Mouse (Mus musculus) frontal cortex, adult 2 months (tissue): ENCODE measurements around the gene Hccs. TPM values are rescaled to one million over a fixed set of nuclear protein-coding genes. Genes with fewer than 3 reads are reported as not detected.
"Not testable (repeated sequence)": the region's sequence is repeated elsewhere in the genome, so short reads cannot be mapped to it uniquely, and the experiment has no call there.

Experiments used
- DNase-seq, 2 experiments: peaks; one replicate each; pipeline ENCODE4 v3.0.0; 2022; ENCODE audit warnings: low spot score in 1 of 2; ENCODE audit errors: extremely low spot score in 1 of 2
- polyA plus RNA-seq: library from polyadenylated mRNA; depleted of rRNA; stranded (reverse); fragments of >200 nt; gene quantifications from 2 replicates; pipeline ENCODE4 v1.2.3, GENCODE M21; 2012; rRNA removed

The Hccs gene
- polyA plus RNA-seq = 24.9 and 26.8 TPM in 2 replicates

DNA sequence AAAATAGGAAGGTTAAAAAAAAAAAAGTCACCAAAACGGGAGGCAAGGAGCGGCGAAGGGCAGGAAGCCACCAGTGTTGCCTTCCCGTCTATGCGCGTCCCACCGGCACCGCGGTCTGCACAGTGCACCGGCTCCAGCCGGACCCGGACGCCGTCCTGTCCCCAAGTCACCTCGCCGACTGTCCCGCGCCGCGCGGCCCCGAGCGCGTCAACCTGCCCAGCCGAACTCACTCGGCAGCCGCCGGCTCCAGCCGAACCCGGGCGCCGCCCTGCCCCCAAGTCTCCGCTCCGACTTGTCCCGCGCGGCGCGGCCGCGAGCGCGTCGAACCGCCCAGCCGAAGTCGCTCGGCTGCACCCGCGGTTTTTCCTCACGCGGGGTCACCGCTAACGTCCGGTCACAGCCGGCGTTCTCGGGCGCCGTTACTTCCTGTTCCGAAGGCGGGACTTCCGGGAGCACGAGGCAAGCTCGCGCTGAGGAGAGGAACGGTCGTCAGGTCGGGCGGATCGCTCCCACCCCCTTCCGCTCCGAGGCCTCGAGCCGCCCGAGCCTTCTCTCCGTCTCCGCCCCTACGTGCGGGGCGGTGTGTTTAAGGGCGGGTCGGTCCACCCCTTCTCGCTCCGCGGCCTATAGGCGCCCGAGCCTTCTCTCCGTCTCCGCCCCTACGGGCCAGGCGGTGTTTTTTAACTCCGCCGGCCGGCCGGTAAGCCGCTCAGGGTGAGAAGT is at the start of gene Hccs:
Gene Hccs, minus strand, starts transcription at position 428 of the 723 bp plus-strand sequence.
- peak; percentile 75 to 85 for DNase-seq

DNA sequence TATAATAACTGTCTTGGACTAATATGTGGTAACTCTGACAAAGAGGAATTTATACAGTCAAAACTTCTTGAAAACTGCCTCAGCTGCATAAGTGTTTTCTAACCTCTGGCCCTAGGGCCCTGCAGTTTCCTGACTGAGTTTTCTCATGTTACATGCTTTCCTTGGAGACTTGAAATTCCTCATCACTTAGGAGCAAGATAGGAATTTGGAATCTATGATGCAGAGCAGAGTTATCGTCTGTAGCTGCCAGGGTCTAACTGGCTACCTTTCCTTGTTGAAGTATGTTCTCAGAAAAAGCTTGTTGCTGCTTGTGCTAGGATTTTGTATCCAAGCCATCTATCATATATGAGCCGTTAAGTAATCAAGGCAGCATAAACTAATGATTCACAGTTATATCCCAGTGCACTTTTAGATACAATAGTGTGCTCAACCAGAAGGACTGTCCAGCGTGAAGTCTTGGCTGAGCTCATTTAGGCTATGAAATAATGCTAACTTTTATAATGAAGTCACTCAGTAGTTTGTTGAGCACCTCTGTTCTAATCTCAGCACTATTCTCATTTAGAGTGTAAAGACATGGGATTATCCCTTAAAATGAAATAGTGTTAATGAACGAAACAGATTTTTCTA is 37.1 kb upstream of the Hccs start:
- no peak for DNase-seq

DNA sequence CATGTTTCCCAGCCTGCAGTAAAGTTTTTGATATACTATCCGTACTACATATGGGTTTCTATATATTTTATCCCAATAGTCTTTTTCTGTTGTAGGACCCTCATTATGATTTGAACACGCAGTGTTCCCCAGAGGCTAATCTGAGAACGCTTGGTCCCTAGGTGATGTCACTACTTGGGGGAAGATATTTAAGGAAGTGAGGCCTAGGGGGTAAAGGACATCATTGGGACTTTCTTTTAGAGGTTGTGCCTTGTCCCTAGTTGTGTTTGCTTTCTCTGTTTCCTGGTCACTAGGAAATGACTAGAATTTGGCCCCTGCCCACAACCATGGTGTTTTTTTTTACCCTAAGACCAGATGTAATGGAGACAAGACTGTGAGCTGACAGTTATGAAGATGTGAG is 18.0 kb upstream of the Hccs start:
- DNase-seq = no peak

GRCm38 (mm10) chrX:169337559-169337958 is 17.4 kb upstream of the Hccs start:
- no peak for DNase-seq

GRCm38 (mm10) chrX:169332264-169332663 is 12.1 kb upstream of the Hccs start:
- DNase-seq = peak in 1 of 2 experiments; percentile 79

DNA sequence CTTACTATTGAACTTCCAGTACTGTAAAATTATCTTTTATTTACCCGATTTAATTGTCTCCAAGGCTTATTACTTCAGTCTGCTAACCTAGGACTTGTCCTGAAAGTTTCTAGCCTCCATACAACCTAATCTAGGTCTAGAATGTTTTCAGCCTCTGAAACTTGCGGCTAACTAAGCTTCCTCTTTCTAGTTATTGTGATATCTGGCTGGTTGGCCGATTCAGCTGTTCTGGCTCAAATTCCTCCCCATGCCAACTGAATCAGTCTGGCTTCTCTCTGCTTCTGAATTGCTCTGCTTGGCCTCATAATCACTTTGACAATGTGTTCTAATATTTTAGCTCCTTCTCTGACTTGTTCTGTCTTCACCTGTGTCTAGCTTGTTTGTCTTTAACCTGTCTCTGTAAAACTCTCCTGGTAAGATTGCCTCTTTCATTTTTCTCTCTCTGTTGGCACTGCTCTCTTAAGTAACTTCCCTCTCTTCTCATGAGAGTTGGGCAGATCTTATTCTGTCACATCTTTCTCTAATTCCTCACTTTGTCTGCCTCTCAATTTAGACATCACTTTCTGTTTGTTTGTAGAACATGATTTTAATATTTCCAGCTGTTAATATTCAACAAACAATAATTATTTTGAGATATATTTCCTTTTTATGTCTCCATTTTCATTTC is 5.9 kb upstream of the Hccs start:
- DNase-seq = no peak

DNA sequence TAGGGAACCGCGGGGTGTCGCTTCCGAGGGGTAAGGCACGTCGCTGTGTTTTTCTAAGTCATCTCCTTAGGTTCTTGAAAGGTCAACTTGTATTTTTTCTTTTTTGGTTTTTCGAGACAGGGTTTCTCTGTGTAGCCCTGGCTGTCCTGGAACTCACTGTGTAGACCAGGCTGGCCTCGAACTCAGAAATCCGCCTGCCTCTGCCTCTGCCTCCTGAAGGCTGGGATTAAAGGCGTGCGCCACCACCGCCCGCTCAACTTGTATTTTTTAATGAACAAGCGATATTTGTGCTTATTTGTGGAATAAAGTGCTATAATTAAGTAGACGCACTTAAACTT is 465 bp upstream of the Hccs start:
- not testable (repeated sequence) for DNase-seq

DNA sequence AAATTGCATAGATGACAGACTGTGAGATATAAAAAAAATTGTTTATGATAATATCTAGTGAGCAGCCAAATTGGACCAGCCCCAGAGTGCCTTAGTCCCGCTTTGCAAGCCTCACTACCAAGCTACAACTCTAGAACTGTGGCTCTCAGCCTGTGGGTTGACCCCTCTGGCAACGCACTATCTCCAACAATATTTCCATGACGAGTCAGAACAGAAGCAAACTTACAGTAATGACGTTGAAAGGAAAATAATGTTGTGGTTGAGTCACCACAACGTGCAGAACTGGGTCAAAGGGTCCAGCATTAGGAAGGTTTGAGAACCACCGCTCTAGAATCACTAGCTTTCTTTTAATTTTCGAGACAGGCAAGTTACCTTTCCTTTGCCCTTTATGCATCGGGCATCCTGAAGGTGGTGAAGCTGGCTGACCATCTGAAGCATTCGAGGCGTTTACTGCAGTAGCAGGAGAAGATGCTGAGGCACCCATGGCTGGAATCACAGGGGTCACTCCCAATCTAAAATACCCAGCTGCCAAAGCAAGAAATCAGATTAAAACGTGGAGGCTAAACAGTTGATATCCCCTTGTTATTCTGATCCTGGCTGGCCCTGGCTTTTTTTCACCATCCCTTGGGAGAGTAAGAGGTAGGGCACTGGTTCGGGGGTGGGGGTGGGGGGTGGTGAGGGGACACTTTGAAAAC is 959 bp downstream of the Hccs start:
- DNase-seq = no peak

DNA sequence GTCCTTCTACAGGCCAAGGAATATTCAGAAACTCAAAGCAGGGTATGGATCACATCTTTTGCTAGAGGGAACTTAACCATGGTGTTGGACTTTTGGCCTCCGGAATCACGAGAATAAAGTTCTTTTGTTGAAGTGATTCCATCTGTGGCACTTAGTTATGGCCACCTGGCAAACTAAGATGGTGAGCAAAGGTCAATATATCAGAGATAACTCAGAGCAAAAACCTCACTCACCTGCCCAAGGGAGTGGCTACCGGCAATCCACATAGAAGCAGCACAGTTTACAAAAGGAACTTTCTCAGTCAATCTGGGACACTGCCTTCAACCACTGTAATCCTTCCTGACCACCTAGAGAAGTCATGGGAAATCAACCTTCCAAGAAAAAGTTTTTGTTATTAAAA is 11.6 kb downstream of the Hccs start:
- DNase-seq = no peak

DNA sequence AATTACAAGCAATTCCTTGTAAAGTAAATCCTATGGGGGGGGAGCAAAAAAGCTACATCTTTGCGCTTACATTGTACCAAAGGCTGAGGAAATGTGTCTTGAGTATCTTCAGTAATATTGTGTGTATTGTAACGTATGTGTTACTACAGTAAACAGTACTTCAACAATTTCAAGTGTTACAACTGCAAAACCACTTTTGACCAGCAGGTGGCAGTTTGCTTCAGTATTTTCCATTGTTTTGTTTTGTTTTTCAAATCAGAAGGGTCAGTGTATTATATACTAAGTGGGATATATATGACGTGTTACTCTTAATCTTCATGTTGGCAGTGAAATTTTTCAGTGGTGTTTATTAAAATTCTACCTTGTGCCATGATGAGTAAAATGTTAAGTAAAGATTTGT is 16.2 kb downstream of the Hccs start:
- peak in 1 of 2 experiments; percentile 46 for DNase-seq

DNA sequence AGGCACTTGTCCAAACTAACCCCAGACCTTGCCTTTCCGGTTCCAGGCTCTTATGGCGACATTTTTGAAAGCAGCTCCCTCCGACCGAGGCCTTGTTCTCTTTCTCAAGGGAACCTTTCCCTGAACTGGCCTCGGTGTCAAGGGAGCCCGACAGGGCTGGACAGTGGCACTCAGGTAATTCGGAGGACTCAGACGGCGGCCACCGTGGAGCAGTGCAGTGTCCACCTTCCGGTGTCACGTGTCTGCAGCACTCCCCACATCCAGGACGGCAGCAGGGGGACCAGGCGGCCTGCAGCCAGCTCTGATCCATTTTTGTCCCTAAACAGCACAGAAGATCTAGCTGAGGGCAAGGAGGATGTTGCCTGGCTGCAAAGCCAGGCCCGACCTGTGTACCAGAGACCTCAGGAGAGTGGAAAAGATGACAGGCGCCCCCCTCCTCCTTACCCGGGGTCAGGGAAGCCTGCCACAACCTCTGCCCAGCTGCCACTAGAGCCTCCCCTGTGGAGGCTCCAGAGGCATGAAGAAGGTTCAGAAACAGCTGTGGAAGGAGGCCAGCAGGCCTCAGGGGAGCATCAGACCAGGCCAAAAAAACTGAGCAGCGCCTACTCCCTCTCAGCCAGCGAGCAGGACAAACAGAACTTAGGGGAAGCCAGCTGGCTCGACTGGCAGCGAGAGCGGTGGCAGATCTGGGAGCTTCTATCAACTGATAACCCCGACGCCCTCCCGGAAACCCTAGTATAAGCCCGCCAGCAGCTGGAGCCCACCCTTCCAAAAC is 17.7 kb downstream of the Hccs start:
- DNase-seq = no peak

- DNase-seq = peak in 1 of 2 experiments; percentile 58
These were observed 20.6 kb downstream of the Hccs start for GRCm38 (mm10) chrX:169299579-169299978.

- no peak for DNase-seq
These were observed 56.6 kb downstream of the Hccs start for GRCm38 (mm10) chrX:169263433-169264172.

DNA sequence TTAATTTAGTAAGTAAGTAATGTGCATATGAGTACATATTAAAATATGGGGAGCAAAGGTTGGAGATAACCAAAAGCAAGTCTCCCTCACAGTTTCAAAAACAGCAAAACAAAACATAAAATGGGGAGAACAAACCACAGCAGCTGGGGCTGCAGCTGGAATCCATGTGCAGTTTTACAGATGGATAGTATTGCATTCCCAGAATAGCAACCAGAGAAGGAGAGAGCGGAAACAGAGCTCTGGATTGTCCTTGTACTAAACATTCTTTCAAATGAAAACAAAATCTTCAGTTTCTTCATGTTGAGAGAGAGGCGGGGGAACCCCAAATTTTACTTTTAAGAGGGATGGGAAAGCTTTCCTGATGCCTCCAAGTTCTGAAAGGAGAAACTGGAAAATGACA is 58.0 kb downstream of the Hccs start:
- DNase-seq = no peak

DNA sequence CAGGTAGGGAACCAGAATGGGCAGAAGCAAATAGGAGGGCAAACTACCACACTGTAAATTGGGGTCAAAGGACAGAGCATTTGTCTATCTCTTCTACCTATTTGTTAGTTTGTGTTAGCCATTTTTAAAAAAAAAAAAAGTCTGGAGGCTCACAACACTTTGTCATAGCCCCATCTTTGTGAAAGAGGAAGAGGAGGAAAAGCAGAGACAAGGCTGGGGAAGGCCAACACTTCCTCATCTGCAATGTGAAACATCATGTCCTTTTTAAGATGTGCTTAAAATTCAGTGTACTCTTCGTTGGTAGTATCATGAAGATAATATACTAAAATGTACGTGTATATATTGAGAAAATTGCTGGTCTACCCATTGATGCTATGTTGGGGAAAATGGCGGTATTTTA is 59.1 kb downstream of the Hccs start:
- no peak for DNase-seq

- DNase-seq = no peak
These were observed 63.4 kb downstream of the Hccs start for GRCm38 (mm10) chrX:169256741-169257140.

DNA sequence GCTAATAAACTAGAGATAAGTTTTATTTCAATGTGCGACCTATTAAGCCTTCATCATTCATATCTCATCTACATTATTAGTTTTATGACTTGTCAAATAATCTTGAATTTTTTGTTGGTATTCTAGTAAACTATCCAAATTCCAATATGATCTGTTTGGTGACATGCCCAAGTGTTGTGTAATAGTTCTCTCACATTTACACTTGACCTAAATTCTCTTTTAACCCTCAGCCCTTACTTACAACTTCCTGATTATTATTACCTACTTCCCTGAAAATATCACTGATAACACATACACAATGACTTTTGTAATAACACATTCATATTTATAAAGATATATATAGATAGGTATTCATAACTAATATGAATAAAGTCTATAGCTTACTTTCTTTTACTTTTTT is 64.3 kb downstream of the Hccs start:
- no peak for DNase-seq

- DNase-seq = no peak
These were observed 97.7 kb downstream of the Hccs start for GRCm38 (mm10) chrX:169222357-169223062.

DNA sequence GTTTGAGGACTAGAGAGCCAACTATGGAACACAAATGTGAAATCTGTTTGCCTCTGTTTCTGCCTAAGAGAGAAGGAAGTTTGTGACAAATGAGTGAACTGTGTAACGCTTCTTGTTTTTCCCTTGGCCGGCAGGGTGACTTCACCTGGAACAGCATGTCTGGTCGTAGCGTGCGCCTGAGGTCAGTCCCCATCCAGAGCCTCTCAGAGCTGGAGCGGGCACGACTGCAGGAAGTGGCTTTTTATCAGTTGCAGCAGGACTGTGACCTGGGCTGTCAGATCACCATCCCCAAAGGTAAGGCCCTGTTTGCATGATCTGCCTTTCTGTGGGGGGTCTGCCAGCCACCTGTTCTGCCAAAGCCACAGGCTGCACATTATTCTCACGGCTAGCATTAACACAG is 100.1 kb downstream of the Hccs start:
- no peak for DNase-seq
